Mouse (Mus musculus) myocyte (in vitro differentiated cells): Measurements from ENCODE around the gene Bricd5.

Source experiments
- POLR2A ChIP-seq: IDR thresholded peaks from one replicate; pipeline ENCODE4 v1.6.1; 2011; ENCODE audit warnings: low read depth, mild to moderate bottlenecking, control low read depth, moderate library complexity; ENCODE audit not compliant: insufficient read length
- TCF12 ChIP-seq: IDR thresholded peaks from one replicate; pipeline ENCODE4 v1.6.1; 2011; ENCODE audit warnings: mild to moderate bottlenecking, control low read depth; ENCODE audit not compliant: poor library complexity, insufficient read depth, severe bottlenecking
- USF1 ChIP-seq: IDR thresholded peaks from one replicate; pipeline ENCODE4 v1.6.1; 2011; ENCODE audit warnings: low read depth, mild to moderate bottlenecking, control low read depth, moderate library complexity

DNA sequence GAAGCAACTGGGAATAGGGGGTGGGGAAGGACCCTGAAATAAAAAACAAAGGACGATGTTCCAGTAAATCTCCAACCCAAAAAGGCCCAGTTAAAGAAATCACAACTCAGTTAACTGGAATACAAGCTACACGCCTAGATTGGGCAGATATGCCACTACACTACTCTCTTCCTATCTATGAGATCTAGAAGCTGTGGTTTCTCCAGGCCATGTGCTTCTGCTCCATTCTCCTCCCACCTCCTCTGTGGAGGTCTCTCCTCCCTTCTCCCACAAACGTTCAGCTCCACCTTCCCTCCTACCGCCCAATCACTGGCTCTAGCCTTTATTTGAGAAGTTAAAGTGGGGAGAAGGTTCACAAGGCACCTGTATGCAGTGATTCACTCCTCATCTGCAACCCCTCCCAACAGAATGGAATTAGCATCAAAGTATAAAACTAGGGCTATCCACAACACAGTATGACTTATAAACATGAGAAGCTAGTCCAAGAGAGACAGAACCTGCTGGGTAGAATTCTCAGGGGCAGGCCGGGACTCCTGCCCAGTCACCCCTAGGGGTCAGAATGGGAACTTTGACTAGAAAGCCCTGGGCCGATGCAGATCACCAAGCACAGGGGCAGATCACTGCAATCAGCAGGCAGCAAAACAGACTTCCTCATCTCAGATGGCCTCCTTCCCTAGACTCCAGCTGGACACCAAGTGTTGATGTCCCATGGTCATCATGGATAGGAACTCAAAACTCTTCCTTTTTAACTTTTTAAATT, 10.1 kb upstream of the Bricd5 start:
- TF ChIP-seq USF1 (no peak), POLR2A (no peak), TCF12 (no peak)
